Mouse (Mus musculus) lung, postnatal 10 days (tissue): ENCODE data around the gene Gm20604.

ENCODE experiments used
- DNase-seq: peaks from one replicate; pipeline ENCODE4 v3.0.0; 2021

The Gm20604 gene

DNA sequence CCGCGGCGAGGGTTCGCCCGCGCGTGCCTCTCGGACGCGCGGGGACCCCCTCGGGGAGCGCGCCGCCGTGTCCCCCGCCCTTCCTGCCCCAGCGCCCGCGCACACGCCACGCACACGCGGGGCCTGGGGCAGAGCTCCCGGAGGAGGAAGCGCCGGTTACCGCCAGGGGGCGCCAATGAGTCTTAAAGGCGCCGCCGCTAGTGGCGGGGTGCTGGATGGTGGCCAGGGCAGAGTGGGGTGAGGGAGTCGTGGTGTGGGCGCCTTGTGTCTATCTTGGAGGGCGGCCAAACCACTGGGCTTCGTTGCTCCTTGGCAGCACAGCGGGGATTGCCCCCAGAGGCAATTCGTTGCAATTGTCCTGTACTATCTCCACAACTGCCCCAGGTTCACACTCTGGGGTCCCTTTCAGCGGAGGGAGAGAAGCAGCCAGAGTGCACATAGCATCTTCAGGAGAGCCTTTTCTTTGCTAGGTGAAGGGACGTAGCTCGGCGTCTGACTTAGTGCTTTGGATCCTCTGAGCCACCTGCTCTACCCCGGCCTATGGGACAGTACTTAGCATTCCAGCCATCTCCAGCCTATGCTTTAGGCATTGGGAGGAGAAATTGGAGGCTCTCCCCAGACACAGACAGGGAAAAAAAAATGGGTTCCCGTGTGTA, 53.1 kb downstream of the Gm20604 start:
- peak; percentile 92 for DNase-seq

DNA sequence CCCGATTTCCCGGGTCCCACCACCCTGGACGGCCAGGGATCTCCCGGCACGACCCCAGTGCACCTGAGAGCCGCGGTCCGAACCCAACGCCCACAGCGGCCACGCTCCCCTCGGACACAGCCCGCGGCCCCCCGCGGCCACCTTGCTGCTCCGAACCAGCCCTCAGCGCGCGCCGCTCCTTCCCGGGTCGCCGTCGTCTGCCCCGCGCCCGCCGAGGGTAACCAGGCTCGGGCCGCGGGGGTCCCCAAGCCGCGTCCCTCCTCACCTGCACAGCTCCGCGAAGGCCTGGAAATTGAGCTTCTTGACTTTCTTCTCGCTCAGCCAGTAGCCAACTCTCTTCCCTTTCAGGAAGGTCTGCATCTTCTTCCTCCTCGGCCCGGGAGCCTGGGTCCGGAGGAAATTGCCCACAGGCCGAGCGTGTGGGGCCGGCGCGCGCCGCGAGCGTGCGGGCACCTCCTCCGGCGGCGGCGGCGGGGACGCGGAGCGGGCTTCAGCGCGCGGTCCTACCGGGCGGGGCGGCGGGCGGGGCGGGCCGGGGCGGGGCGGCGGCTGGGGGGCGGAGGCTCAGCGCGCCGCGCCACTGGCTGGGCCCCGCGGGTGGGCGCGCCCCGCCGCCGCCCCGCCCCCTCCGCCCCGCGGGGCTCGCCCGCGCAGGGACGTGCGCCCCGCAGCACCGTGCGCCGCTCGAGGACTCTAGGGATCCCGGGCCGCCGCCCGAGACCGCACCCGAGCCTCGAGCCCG, 53.8 kb downstream of the Gm20604 start, which contains the start of gene Itpk1:
TSS of gene Itpk1 (minus strand) at position 474 of the 742 bp plus-strand sequence.
- peak; percentile 47 for DNase-seq

DNA sequence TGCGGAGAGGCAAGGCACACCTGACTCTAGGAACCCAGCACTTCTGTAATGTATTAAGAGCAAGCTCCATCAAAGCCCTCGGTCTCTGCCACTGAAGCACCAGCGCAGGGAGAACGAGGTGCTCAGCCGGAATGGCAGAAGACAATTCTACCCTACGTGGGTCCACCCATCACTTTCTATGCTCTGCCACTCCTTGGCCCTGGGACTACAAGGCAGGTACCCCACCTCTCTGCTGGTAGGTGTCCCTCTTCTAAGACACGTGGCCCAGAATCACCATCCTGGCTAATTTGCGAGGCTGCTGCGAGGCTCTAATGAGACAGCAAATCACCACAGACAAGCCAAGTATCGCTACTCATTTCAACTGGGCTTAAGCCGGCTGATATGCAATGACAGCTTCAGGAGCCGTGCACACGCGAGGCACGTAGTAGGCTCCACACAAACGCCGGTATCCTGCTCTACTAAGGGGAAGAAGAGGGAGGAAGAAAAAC, 54.5 kb downstream of the Gm20604 start:
- no peak for DNase-seq

DNA sequence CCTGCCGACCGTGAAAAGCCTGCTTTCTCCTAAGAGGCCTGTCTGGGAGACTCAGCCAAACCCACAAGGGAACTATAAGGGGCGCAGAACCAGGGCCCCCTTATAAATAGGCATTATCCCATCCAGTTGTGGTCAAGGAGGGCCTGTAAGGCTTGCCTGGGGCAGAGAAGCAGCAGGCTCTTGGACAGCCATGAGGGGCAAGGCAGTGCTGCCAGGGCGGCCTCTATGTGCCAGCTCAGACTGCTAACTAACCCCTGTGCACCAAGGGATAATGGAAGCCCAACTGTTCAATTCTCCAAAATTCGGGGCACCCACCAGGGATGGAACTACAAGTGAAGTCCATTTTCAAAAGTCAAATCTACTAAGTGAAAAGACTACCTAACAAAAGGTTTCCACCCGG, 55.0 kb downstream of the Gm20604 start:
- no peak for DNase-seq

DNA sequence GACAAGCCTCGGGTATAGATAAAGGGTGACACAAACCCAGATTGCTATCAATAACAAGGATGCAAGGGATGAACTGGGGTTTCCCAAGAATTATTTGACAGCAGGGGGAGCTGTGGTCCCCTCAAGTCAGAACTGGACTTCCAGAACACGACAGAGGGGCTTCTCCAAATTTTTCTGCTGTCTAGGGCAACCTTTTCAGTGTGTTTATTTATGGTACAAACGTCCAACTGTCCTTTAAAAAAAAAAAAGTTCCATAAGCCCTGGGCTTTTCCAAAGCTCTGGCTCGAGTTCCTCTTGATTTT, 55.4 kb downstream of the Gm20604 start:
- DNase-seq, result peak; percentile 68

DNA sequence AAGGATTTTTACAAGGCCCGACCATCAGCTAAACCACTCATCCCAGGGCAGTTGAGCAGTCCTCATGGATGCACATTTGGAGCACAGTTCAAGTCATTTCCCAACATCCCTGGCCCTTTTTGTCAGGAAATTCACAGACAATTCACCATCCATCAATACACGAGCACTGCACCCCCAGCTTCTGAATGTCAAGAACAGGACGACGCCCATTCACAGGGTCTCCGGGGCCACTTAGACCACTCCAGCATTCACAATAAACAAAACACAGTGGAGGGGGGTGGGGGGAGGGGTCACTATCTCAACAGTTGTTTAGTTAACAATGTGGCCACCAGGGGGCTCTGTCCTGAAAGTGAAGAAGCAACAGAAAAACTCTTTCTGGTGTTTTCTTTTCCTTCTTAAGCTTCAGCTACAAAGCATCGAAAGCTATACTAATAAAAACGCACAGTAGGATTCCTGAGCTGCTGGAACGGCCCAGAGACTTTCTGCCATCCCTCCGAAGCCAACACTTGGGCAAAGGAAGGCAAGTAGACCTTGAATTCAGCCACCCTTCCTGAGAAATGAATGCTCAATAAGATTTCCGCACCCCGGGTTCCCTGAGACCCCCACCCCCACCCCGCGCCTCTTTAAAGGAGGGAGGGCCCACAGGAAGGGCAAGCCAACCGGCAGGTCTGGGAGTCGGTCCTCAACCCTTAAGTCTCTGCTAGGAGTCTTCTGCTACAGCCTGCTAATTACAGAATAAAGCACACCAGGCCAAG, 55.9 kb downstream of the Gm20604 start:
- peak; percentile 91 for DNase-seq

DNA sequence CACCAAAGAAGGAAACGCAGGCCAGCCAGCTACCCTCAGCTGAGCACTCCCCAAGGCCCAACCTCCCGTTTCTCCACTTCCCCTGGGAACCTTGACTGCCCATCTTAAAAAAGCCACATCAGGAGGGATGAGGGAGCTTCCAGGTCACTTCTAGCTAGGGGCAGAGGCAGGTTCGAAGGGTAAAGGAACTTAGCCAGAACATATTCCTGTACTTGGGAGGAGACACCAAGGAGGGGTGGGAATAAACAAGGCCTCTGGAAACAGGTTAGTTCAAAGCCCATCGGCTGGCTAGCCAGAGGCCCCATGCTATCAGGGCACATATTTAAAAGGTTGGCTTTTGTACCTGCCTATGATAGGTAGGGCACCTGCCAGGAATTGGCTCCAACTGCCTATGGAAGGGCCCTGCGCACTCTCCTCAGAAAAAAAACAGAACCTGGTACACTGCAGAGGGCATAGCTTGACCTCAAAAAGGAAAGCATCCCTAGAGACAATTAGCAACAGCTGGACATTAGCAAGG, 56.7 kb downstream of the Gm20604 start:
- DNase-seq, result no peak

DNA sequence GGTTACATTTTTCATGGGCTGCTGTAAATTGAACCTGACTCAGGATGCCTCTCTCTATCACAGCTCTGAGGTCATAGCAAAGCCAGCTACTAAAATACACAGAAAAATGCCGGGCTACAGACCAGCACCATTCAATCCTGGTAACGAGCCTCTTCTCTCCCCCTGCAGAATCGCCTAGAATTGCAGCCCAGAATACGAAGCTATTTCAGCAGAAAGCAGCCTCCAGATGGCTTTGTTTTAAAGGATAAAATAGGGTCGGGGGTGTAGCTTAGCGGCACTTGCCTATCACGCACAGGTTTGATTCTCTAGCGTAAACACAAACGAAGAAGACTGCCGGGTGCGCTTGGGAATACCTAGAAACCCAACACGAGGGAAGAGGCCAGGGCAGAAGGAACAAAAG, 58.0 kb downstream of the Gm20604 start:
- no peak for DNase-seq

DNA sequence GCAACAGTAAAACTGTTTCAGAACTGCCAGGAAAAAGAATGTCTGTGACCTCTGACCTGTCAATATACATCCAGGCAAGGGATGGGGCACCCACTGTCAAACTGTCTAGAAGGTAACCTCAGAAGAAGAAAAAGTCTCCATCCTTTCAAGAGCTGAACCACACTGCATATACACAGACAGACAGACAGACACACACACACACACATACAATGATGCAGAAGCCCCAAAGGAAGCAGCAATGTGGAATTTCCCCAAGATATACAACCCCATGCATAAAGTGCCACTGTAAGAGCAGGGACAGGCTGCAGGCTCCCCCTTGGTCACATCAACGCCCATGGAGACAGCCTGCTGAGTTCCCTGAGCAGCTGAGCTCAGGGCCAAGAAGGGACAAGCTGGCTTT, 59.3 kb downstream of the Gm20604 start:
- no peak for DNase-seq

DNA sequence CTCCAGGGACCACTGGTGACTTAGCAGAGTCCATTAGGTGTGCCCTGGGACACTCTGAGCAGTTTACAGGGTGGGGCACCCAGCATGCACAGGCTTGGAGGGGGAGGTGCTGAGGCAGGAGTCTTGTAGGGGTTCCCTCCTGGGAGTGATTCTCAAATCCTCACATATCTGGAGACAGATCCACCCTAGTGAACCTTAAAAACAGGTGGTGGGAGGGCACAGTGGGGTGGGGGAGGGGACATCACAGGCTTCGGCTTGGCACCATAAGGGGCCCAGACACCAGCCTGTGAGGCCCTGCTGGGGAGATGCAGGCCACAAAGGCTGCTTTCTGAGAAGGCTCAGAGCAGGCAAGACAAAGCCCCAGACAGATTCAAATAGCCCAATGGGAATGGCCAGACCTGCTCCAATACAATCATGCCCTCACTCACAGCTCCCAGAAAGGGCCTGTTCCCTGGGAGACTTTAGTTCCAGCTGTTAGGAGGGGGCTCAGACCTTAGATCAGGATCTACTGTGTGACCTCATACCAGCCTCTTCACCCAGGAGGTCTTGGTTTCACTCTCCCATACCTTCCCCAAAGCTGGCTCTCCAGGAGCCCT, 60.3 kb downstream of the Gm20604 start:
- no peak for DNase-seq

DNA sequence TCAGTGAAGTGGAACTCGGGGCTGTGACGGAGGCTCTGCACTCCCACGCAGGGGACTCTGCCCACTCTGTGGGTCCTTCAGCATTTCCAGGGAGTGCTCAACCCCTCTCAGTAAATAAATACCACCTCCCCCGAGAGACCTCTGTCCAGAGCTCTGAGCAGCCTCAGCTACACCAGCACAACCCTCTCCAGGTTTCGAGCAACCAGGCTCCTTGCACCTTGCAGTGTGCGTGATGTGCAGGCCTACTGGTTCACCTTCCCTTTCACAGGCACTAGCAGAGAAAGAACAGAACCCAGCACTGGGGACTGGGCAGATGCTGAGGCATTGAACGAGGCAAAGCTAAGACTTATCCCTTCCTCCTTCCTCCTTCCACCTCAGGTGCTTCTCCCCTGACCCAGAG, 61.1 kb downstream of the Gm20604 start:
- DNase-seq, result no peak

DNA sequence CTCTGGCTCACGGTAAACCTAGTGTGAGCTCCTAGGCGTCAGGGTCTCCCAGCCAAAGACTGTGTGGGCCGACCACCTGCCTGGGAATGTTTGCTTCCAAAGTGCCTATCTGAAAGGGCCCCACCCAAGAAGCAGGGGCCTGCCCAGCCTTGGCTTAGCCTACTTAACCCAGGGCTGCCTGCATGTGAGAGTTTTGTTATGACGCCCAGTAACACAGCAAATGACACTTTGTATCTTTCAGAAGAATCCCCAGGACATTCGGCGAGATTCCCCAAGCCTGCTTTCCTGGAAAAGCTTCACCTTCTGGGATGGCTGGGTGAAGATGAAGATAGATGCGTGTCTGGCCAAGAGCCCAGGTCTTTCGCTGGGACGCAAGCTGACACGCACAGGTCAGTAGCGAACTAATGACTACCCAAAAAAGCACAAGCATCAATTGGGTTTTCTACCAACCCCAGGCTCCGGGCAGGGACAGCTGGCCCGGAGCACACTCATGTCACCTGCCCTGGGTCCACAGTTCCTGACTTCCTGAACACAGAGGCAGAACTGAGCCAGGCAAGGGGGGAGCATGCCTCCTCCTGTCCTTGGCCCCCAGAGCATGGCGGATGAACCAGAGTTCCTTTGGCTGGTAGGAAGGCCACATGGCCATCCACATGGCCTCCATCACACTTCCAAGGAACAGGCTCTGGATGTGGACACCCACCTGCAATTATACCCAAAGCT, 61.7 kb downstream of the Gm20604 start:
- DNase-seq, result no peak

DNA sequence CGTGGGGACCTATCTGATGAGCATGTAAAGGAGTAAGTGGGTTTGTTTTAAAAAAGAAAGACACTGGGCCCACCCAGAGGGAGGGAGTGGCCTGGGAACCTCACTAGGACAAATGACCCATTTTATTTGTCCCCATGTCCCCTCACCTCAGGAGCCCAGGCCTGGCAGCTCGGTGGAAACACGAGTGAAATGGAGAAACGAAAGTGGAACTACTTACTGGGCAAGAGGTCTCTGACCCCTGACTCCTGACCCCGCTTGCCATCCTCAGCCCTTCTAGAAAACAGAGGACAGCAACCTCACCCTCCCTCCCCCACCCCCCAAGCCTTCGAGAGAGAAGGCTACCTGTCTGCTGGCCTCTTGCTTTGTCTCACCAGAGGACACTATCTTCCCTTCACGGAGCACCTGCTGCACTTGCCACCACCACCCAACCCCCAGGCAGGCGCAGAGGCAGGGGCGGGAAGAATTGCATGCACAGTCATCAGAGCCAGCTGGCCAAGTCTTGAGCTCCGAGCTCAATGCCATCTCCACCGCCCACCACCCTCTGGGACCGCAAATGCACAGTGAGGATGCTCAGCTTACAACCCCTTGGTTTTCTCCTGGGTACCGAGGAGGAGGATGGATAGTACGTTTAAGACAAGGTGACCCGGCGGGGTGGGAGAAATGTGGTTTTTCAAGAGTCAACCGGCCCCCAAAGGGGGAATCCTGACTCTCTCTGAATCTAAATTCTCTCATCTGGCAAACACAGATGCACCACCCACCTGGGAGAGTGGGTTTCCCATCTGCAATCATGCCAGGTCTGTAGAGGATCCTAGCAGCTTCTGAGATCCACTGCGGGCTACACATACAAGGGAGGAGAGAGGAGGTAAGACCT, 62.9 kb downstream of the Gm20604 start:
- DNase-seq, result no peak

DNA sequence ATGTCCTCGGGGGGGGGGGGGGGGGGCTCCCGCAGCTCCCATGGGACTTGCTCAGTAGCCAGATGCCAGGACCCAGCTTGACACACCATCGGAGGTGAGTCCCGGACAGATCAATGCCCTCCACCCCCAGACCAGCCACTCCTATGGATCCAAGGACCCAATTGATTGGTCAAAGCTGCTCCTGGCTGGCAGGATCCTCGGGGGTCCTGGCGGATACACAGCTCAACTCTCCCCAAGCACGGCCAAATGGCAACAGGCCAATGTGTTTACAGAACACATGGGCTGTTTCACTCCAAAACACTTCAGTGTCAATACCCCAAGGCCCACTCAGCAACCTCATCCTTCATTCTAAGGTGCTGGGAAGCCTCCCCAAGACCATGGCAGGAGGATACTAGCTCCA, 66.7 kb downstream of the Gm20604 start:
- peak; percentile 44 for DNase-seq
